Mouse (Mus musculus): ENCODE results near the gene Olfr583.

Olfr583 gene

GRCm38 (mm10) chr7:103051000-103051399, at the start of gene Olfr583:
Olfr583 (plus strand) TSS chr7:103051300.
- DNase-seq (ENCODE audit: low read depth, low spot score), result no peak

GRCm38 (mm10) chr7:103037724-103038123, 13.4 kb upstream of the Olfr583 start, which contains the start of gene Olfr582:
Olfr582 (plus strand) TSS chr7:103038024.
- DNase-seq (ENCODE audit: low read depth, low spot score), result no peak

GRCm38 (mm10) chr7:103081585-103081984, 30.5 kb downstream of the Olfr583 start, which contains the start of gene Olfr584:
Olfr584 (plus strand) TSS chr7:103081885.
- DNase-seq (ENCODE audit: low read depth, low spot score), result no peak

GRCm38 (mm10) chr7:103097420-103097819, 46.3 kb downstream of the Olfr583 start, which contains the start of gene Olfr585:
Olfr585 (plus strand) TSS chr7:103097720.
- DNase-seq (ENCODE audit: low read depth, low spot score), result no peak

Data from embryo, embryonic 11.5 days (tissue).